Mouse (Mus musculus): Measurements from ENCODE around the gene Ralgps1. TPM values are rescaled to one million over a fixed set of nuclear protein-coding genes. Genes with fewer than 3 reads are reported as not detected.

The Ralgps1 gene
- polyA plus RNA-seq, 1 experiment = 0.47 TPM

GRCm38 (mm10) chr2:33274719-33275490 is 96.4 kb downstream of the Ralgps1 start:
- TF ChIP-seq CTCF (IDR thresholded peaks at IDR 0.05; ENCODE audit: control insufficient read depth, insufficient read depth, insufficient read length) = no peak
- TF ChIP-seq FOSL1 (IDR thresholded peaks at IDR 0.05; ENCODE audit: insufficient read depth, low read length, poor library complexity, severe bottlenecking) = no peak
- no peak for TF ChIP-seq CEBPB (IDR thresholded peaks at IDR 0.05; ENCODE audit: low read depth)
- no peak for TF ChIP-seq USF1 (IDR thresholded peaks at IDR 0.05; ENCODE audit: low read depth)
- TF ChIP-seq MYOG (IDR thresholded peaks at IDR 0.05; ENCODE audit: control insufficient read depth, extremely low read depth, insufficient read length) = no peak

GRCm38 (mm10) chr2:33272665-33273439 is 98.4 kb downstream of the Ralgps1 start:
- Histone ChIP-seq H3K79me2 (ENCODE audit: control insufficient read depth, insufficient read depth) (no peaks in the 10 kb centered on the region), H3K36me3 (ENCODE audit: control insufficient read depth, insufficient read depth) (no peaks in the 10 kb centered on the region), H3K4me3 (ENCODE audit: insufficient read depth, poor library complexity, severe bottlenecking) (no peak overlapping the region), H3K79me3 (ENCODE audit: low read depth) (no peaks in the 10 kb centered on the region), H3ac (ENCODE audit: control insufficient read depth, insufficient read length, low read depth) (no peak overlapping the region), H3K27me3 (ENCODE audit: control insufficient read depth, insufficient read depth, insufficient read length) (no peaks in the 10 kb centered on the region)
- TF ChIP-seq MYOG (IDR thresholded peaks at IDR 0.05; ENCODE audit: control insufficient read depth, extremely low read depth, insufficient read length) (no peak), MYOD1 (IDR thresholded peaks at IDR 0.05; ENCODE audit: control insufficient read depth, insufficient read length, low read depth) (no peak), FOSL1 (IDR thresholded peaks at IDR 0.05; ENCODE audit: insufficient read depth, low read length, poor library complexity, severe bottlenecking) (no peak), CEBPB (IDR thresholded peaks at IDR 0.05; ENCODE audit: low read depth) (no peak), MAX (IDR thresholded peaks at IDR 0.05) (no peak), CTCF (IDR thresholded peaks at IDR 0.05; ENCODE audit: control insufficient read depth, insufficient read depth, insufficient read length) (no peak), USF1 (IDR thresholded peaks at IDR 0.05; ENCODE audit: low read depth) (no peak)

More at GRCm38 (mm10) chr2:33274719-33275490, 96.4 kb downstream of the Ralgps1 start:
- H3K79me3 ChIP-seq (ENCODE audit: low read depth) = no peaks in the 10 kb centered on the region
- no peak overlapping the region for H3K4me3 ChIP-seq (ENCODE audit: insufficient read depth, poor library complexity, severe bottlenecking)
- no peaks in the 10 kb centered on the region for H3K27me3 ChIP-seq (ENCODE audit: control insufficient read depth, insufficient read depth, insufficient read length)
- no peak overlapping the region for H3ac ChIP-seq (ENCODE audit: control insufficient read depth, insufficient read length, low read depth)
- H3K79me2 ChIP-seq (ENCODE audit: control insufficient read depth, insufficient read depth) = no peaks in the 10 kb centered on the region
- no peaks in the 10 kb centered on the region for H3K36me3 ChIP-seq (ENCODE audit: control insufficient read depth, insufficient read depth)

- no peaks in the 10 kb centered on the region for H3K36me3 ChIP-seq (ENCODE audit: control insufficient read depth, insufficient read depth)
- H3K79me3 ChIP-seq (ENCODE audit: low read depth) = no peaks in the 10 kb centered on the region
- H3ac ChIP-seq (ENCODE audit: control insufficient read depth, insufficient read length, low read depth) = no peak overlapping the region
- H3K79me2 ChIP-seq (ENCODE audit: control insufficient read depth, insufficient read depth) = no peaks in the 10 kb centered on the region
- TF ChIP-seq MAX (IDR thresholded peaks at IDR 0.05) (no peak), MYOG (IDR thresholded peaks at IDR 0.05; ENCODE audit: control insufficient read depth, extremely low read depth, insufficient read length) (no peak), CTCF (IDR thresholded peaks at IDR 0.05; ENCODE audit: control insufficient read depth, insufficient read depth, insufficient read length) (no peak), USF1 (IDR thresholded peaks at IDR 0.05; ENCODE audit: low read depth) (no peak)
- H3K27me3 ChIP-seq (ENCODE audit: control insufficient read depth, insufficient read depth, insufficient read length) = no peaks in the 10 kb centered on the region
- no peak overlapping the region for H3K4me3 ChIP-seq (ENCODE audit: insufficient read depth, poor library complexity, severe bottlenecking)
Observed at GRCm38 (mm10) chr2:33271511-33271910, 99.8 kb downstream of the Ralgps1 start.

- Histone ChIP-seq H3K79me2 (ENCODE audit: control insufficient read depth, insufficient read depth) (no peaks in the 10 kb centered on the region), H3ac (ENCODE audit: control insufficient read depth, insufficient read length, low read depth) (no peak overlapping the region), H3K4me3 (ENCODE audit: insufficient read depth, poor library complexity, severe bottlenecking) (no peak overlapping the region), H3K79me3 (ENCODE audit: low read depth) (no peaks in the 10 kb centered on the region), H3K27me3 (ENCODE audit: control insufficient read depth, insufficient read depth, insufficient read length) (no peaks in the 10 kb centered on the region), H3K36me3 (ENCODE audit: control insufficient read depth, insufficient read depth) (no peaks in the 10 kb centered on the region)
- TF ChIP-seq FOSL1 (IDR thresholded peaks at IDR 0.05; ENCODE audit: insufficient read depth, low read length, poor library complexity, severe bottlenecking) = no peak
- no peak for TF ChIP-seq MAX (IDR thresholded peaks at IDR 0.05)
Observed at GRCm38 (mm10) chr2:33270569-33270968, 100.7 kb downstream of the Ralgps1 start.

DNA sequence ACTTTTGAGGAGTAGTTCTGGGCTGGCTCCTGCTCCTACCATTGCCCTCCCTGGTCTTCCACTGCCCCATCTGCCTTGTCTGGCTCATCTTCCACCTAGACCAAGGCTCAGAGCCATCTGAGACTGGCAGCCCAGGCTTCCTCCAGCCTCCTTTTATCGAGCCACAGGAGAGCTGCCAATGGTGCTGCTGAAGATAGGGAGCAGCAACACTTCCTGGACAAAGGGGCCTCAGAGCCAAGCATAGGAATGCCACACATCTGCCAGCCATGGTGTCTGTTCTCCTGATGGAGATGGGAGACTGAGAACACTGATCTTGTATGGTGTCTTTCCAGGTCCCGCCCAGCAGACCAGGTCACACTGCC is 102.2 kb downstream of the Ralgps1 start:
- Histone ChIP-seq H3ac (ENCODE audit: control insufficient read depth, insufficient read length, low read depth) (no peak overlapping the region), H3K79me3 (ENCODE audit: low read depth) (no peaks in the 10 kb centered on the region), H3K36me3 (ENCODE audit: control insufficient read depth, insufficient read depth) (no peaks in the 10 kb centered on the region), H3K4me3 (ENCODE audit: insufficient read depth, poor library complexity, severe bottlenecking) (no peak overlapping the region), H3K27me3 (ENCODE audit: control insufficient read depth, insufficient read depth, insufficient read length) (no peaks in the 10 kb centered on the region), H3K79me2 (ENCODE audit: control insufficient read depth, insufficient read depth) (no peaks in the 10 kb centered on the region)
- TF ChIP-seq MAX (IDR thresholded peaks at IDR 0.05) (no peak), FOSL1 (IDR thresholded peaks at IDR 0.05; ENCODE audit: insufficient read depth, low read length, poor library complexity, severe bottlenecking) (no peak), USF1 (IDR thresholded peaks at IDR 0.05; ENCODE audit: low read depth) (no peak)
